Mouse (Mus musculus): ENCODE results near the gene Neurl2.

The Neurl2 gene

DNA sequence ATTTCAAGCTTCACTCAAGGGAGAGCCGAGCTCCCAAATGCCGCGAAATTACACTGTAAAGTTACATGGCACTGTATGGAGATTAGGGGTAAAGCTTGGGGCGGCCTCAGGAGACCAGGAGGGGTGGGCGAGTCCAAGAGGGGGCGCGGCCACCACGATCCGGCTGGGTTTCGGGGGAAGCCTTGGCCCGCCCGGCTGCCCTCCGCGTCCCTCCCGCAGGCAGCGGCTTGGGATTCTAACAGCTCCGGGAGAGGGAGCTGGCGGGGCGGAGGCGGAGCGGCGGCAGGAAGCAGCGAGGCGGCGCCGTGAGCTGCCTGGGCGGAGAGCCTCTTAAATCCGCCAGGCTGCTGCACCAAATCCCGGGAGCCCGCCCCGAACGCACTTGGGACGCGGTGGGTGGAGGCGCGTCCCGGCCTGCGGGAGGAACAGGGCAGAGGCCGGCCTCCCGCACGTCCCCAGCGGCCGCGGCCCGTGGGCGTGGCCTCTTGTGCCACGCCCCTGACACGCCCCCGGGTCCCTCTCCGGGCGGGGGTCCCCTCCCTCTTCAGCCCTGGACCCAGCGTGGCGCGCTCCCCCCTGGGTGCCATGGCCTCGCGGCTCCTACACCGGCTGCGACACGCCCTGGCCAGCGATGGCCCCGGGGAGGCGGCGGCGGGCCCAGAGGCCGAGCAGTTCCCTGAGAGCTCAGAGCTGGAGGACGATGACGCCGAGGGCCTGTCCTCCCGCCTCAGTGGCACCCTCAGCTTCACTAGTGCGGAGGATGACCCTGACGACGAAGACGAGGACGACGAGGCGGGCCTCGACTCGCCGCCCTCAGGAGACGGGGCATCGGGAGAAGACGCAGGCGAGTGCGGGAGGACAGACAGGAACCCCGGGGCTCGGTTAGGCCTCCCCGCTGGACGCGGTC is 47.5 kb downstream of the Neurl2 start, which contains the start of gene Snx21:
Snx21 (plus strand) TSS at position 343 of the 907 bp plus-strand sequence.
- peak; percentile 93 to 98 for DNase-seq

DNA sequence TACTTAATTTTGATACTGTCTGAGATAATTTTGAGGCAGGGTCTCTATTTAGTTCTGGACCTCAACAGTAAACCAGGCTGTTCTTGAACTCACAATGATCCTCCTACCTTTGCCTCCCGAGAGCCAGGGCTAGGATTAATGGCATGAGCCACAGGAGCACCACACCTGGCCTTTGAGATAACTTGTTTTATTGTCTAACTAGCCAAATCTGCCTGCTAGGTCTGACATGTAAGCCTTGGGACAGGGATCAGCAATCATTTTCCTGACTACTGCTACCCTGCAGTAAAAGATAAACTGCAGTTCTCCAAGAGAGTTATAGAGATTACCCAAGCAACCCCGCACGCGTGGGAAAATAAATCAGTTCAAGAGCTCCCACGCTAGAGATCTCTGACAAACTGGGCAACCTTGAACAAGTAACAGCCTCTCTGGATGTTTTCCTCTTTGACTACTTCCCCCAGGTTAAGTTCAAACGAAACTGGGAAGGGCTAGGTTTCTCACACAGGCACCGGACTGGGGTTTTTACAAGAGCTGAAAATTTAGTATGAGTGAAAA is 48.3 kb downstream of the Neurl2 start:
- DNase-seq: no peak

DNA sequence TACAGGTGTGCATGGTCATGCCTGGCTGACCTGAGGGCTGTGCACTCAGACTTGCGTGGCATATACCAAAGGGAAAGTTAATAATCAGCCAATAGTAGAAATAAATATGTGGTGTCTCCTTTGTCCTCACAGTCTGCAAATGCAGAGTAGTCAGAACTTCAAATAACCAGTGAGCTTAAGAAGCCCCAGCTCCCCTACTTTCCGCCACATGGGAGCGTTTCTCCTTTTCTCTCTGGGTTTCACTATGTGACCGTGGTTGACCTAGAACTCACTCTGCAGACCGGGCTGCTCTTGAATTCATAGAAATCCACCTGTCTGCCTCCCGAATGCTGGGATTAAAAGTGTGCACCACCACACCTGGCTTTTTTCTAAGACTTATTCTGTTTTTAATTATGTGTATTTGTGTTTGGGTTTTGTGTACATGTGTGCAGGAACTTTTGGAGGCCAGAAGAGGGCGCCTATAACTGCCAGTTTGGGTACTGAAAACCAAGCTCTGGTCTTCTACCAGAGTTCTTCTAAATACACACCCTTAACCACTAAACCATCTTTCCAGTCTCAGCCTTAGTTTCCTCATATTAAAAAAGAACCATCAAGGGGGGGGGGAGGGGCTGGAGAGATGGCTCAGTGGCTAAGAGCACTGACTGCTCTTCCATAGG is 49.2 kb downstream of the Neurl2 start:
- no peak for DNase-seq

DNA sequence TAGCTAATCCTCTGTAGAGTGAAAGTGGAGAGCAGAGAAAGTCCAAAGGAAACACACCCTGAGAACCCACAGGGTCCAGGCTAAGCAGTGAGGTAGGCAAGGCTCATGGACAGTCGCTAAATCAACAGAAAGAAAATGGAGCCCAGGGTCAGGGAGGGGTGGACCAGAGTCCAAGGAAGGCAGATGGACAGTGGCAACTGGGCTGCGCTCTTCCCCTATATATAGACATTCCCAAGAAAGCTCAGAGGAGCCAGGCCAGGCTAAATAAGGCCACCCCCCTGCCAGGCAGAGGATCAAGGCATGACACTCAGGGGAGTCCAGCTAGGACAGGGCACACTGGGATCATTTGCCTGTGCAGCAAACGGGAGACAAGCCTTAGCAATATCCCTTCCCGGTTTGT is 51.4 kb downstream of the Neurl2 start:
- DNase-seq: no peak

Measured in kidney, postnatal 25 days (tissue).